Mouse (Mus musculus): Measurements from ENCODE around the gene Actc1. TPM values are rescaled to one million over a fixed set of nuclear protein-coding genes. Genes with fewer than 3 reads are reported as not detected.

The Actc1 gene
- polyA plus RNA-seq (2014; fragmentation: Nextera tagmentation; extraction: Ambion mirVana), result 23.0 and 48.0 TPM in 2 replicates

- Histone ChIP-seq H3K4me1 (replicated peaks; ENCODE audit: control insufficient read depth, insufficient read depth, low read length) (no peaks in the 10 kb centered on the region), H3K4me2 (replicated peaks; ENCODE audit: low read depth, low read length) (no peak within 1 kb of the TSS; the same call in 1 of the 2 replicates), H3K27ac (ENCODE audit: low read depth, low read length) (no peak within 1 kb of the TSS), H3K36me3 (ENCODE audit: control insufficient read depth, insufficient read depth, low read length) (no peaks in the 10 kb centered on the region), H3K27me3 (ENCODE audit: control insufficient read depth, insufficient read depth, low read length) (no peaks in the 10 kb centered on the region), H3K4me3 (ENCODE audit: low read depth, low read length) (no peak within 1 kb of the TSS), H3K9ac (ENCODE audit: low read depth, low read length) (no peak within 1 kb of the TSS), H3K9me3 (ENCODE audit: control insufficient read depth, low read length) (no peaks in the 10 kb centered on the region)
- 34% methylated on average over 14 of the region's 14 CpGs for WGBS
- no peak for DNase-seq (ENCODE audit: low spot score)
- ATAC-seq (ENCODE audit: low FRiP score), result peak; percentile 43; the same call in 1 of the 2 replicates
Measured at GRCm38 (mm10) chr2:114052696-114053598, at the start of gene Actc1. TSS of gene Actc1 (minus strand) at chr2:114053548.

GRCm38 (mm10) chr2:114102471-114102870, 49.1 kb upstream of the Actc1 start:
- Histone ChIP-seq H3K9ac (ENCODE audit: low read depth, low read length) (no peak overlapping the region), H3K4me2 (replicated peaks; ENCODE audit: low read depth, low read length) (no peak overlapping the region), H3K4me3 (ENCODE audit: low read depth, low read length) (no peak overlapping the region), H3K9me3 (ENCODE audit: control insufficient read depth, low read length) (no peaks in the 10 kb centered on the region), H3K36me3 (ENCODE audit: control insufficient read depth, insufficient read depth, low read length) (peaks cover 4% of the 10 kb centered on the region; the same call in 1 of the 2 replicates), H3K4me1 (replicated peaks; ENCODE audit: control insufficient read depth, insufficient read depth, low read length) (no peaks in the 10 kb centered on the region), H3K27me3 (ENCODE audit: control insufficient read depth, insufficient read depth, low read length) (no peaks in the 10 kb centered on the region), H3K27ac (ENCODE audit: low read depth, low read length) (no peak overlapping the region)
- no peak for DNase-seq (ENCODE audit: low spot score)
- 94% methylated on average over 3 of the region's 3 CpGs for WGBS
- no peak for ATAC-seq (ENCODE audit: low FRiP score)

- no peak overlapping the region for H3K9ac ChIP-seq (ENCODE audit: low read depth, low read length)
- WGBS, result 92% methylated on average over 9 of the region's 9 CpGs
- no peaks in the 10 kb centered on the region for H3K9me3 ChIP-seq (ENCODE audit: control insufficient read depth, low read length)
- no peak overlapping the region for H3K27ac ChIP-seq (ENCODE audit: low read depth, low read length)
- H3K27me3 ChIP-seq (ENCODE audit: control insufficient read depth, insufficient read depth, low read length), result no peaks in the 10 kb centered on the region
- H3K4me2 ChIP-seq (replicated peaks; ENCODE audit: low read depth, low read length), result no peak overlapping the region
- peaks cover 4% of the 10 kb centered on the region; the same call in 1 of the 2 replicates for H3K36me3 ChIP-seq (ENCODE audit: control insufficient read depth, insufficient read depth, low read length)
- no peak overlapping the region for H3K4me3 ChIP-seq (ENCODE audit: low read depth, low read length)
- no peaks in the 10 kb centered on the region for H3K4me1 ChIP-seq (replicated peaks; ENCODE audit: control insufficient read depth, insufficient read depth, low read length)
- ATAC-seq (ENCODE audit: low FRiP score) (no peak), DNase-seq (ENCODE audit: low spot score) (no peak)
Measured at GRCm38 (mm10) chr2:114100834-114101233, 47.5 kb upstream of the Actc1 start.

- WGBS, result 89% methylated on average over 3 of the region's 3 CpGs
- no peaks in the 10 kb centered on the region for H3K27me3 ChIP-seq (ENCODE audit: control insufficient read depth, insufficient read depth, low read length)
- ATAC-seq (ENCODE audit: low FRiP score), result no peak
- DNase-seq (ENCODE audit: low spot score), result no peak
- no peak overlapping the region for H3K4me3 ChIP-seq (ENCODE audit: low read depth, low read length)
- H3K36me3 ChIP-seq (ENCODE audit: control insufficient read depth, insufficient read depth, low read length), result no peaks in the 10 kb centered on the region
- no peaks in the 10 kb centered on the region for H3K4me1 ChIP-seq (replicated peaks; ENCODE audit: control insufficient read depth, insufficient read depth, low read length)
- H3K9me3 ChIP-seq (ENCODE audit: control insufficient read depth, low read length), result no peaks in the 10 kb centered on the region
- H3K9ac ChIP-seq (ENCODE audit: low read depth, low read length), result no peak overlapping the region
- no peak overlapping the region for H3K27ac ChIP-seq (ENCODE audit: low read depth, low read length)
- H3K4me2 ChIP-seq (replicated peaks; ENCODE audit: low read depth, low read length), result no peak overlapping the region
Measured at GRCm38 (mm10) chr2:114099816-114100215, 46.5 kb upstream of the Actc1 start.

- Histone ChIP-seq H3K36me3 (ENCODE audit: control insufficient read depth, insufficient read depth, low read length) (no peaks in the 10 kb centered on the region), H3K9me3 (ENCODE audit: control insufficient read depth, low read length) (no peaks in the 10 kb centered on the region), H3K4me2 (replicated peaks; ENCODE audit: low read depth, low read length) (no peak overlapping the region), H3K27me3 (ENCODE audit: control insufficient read depth, insufficient read depth, low read length) (no peaks in the 10 kb centered on the region), H3K4me3 (ENCODE audit: low read depth, low read length) (no peak overlapping the region), H3K9ac (ENCODE audit: low read depth, low read length) (no peak overlapping the region), H3K27ac (ENCODE audit: low read depth, low read length) (no peak overlapping the region), H3K4me1 (replicated peaks; ENCODE audit: control insufficient read depth, insufficient read depth, low read length) (no peaks in the 10 kb centered on the region)
- DNase-seq (ENCODE audit: low spot score) (no peak), ATAC-seq (ENCODE audit: low FRiP score) (no peak)
- 97% methylated on average over 5 of the region's 5 CpGs for WGBS
Measured at GRCm38 (mm10) chr2:114099109-114099508, 45.8 kb upstream of the Actc1 start.

GRCm38 (mm10) chr2:114097627-114098026, 44.3 kb upstream of the Actc1 start:
- 95% methylated on average over 4 of the region's 4 CpGs for WGBS
- no peak for ATAC-seq (ENCODE audit: low FRiP score)

GRCm38 (mm10) chr2:114096570-114096969, 43.2 kb upstream of the Actc1 start:
- no peak overlapping the region for H3K4me2 ChIP-seq (replicated peaks; ENCODE audit: low read depth, low read length)
- ATAC-seq (ENCODE audit: low FRiP score), result no peak
- no peaks in the 10 kb centered on the region for H3K27me3 ChIP-seq (ENCODE audit: control insufficient read depth, insufficient read depth, low read length)
- no peak overlapping the region for H3K27ac ChIP-seq (ENCODE audit: low read depth, low read length)
- H3K9ac ChIP-seq (ENCODE audit: low read depth, low read length), result no peak overlapping the region
- no peaks in the 10 kb centered on the region for H3K36me3 ChIP-seq (ENCODE audit: control insufficient read depth, insufficient read depth, low read length)
- no peak for DNase-seq (ENCODE audit: low spot score)
- WGBS, result 90% methylated on average over 1 of the region's 1 CpGs
- H3K4me1 ChIP-seq (replicated peaks; ENCODE audit: control insufficient read depth, insufficient read depth, low read length), result no peaks in the 10 kb centered on the region
- H3K4me3 ChIP-seq (ENCODE audit: low read depth, low read length), result no peak overlapping the region
- no peaks in the 10 kb centered on the region for H3K9me3 ChIP-seq (ENCODE audit: control insufficient read depth, low read length)

More at GRCm38 (mm10) chr2:114097627-114098026, 44.3 kb upstream of the Actc1 start:
- H3K9ac ChIP-seq (ENCODE audit: low read depth, low read length), result no peak overlapping the region
- H3K4me1 ChIP-seq (replicated peaks; ENCODE audit: control insufficient read depth, insufficient read depth, low read length), result no peaks in the 10 kb centered on the region
- no peak overlapping the region for H3K27ac ChIP-seq (ENCODE audit: low read depth, low read length)
- H3K27me3 ChIP-seq (ENCODE audit: control insufficient read depth, insufficient read depth, low read length), result no peaks in the 10 kb centered on the region
- H3K4me3 ChIP-seq (ENCODE audit: low read depth, low read length), result no peak overlapping the region
- H3K36me3 ChIP-seq (ENCODE audit: control insufficient read depth, insufficient read depth, low read length), result no peaks in the 10 kb centered on the region
- H3K9me3 ChIP-seq (ENCODE audit: control insufficient read depth, low read length), result no peaks in the 10 kb centered on the region
- no peak for DNase-seq (ENCODE audit: low spot score)
- H3K4me2 ChIP-seq (replicated peaks; ENCODE audit: low read depth, low read length), result no peak overlapping the region

- no peak overlapping the region for H3K9ac ChIP-seq (ENCODE audit: low read depth, low read length)
- no peak overlapping the region for H3K4me3 ChIP-seq (ENCODE audit: low read depth, low read length)
- no peaks in the 10 kb centered on the region for H3K36me3 ChIP-seq (ENCODE audit: control insufficient read depth, insufficient read depth, low read length)
- ATAC-seq (ENCODE audit: low FRiP score) (no peak), DNase-seq (ENCODE audit: low spot score) (no peak)
- H3K27me3 ChIP-seq (ENCODE audit: control insufficient read depth, insufficient read depth, low read length), result no peaks in the 10 kb centered on the region
- H3K9me3 ChIP-seq (ENCODE audit: control insufficient read depth, low read length), result no peaks in the 10 kb centered on the region
- no peak overlapping the region for H3K4me2 ChIP-seq (replicated peaks; ENCODE audit: low read depth, low read length)
- 92% methylated on average over 5 of the region's 5 CpGs for whole genome bisulfite sequencing
- H3K4me1 ChIP-seq (replicated peaks; ENCODE audit: control insufficient read depth, insufficient read depth, low read length), result no peaks in the 10 kb centered on the region
- no peak overlapping the region for H3K27ac ChIP-seq (ENCODE audit: low read depth, low read length)
Measured at GRCm38 (mm10) chr2:114095348-114095747, 42.0 kb upstream of the Actc1 start.

- no peak for ATAC-seq (ENCODE audit: low FRiP score)
Measured at GRCm38 (mm10) chr2:114094696-114095095, 41.3 kb upstream of the Actc1 start.

More at GRCm38 (mm10) chr2:114094696-114095095, 41.3 kb upstream of the Actc1 start:
- Histone ChIP-seq H3K27me3 (ENCODE audit: control insufficient read depth, insufficient read depth, low read length) (no peaks in the 10 kb centered on the region), H3K9me3 (ENCODE audit: control insufficient read depth, low read length) (no peaks in the 10 kb centered on the region), H3K4me2 (replicated peaks; ENCODE audit: low read depth, low read length) (no peak overlapping the region), H3K9ac (ENCODE audit: low read depth, low read length) (no peak overlapping the region), H3K4me3 (ENCODE audit: low read depth, low read length) (no peak overlapping the region), H3K27ac (ENCODE audit: low read depth, low read length) (no peak overlapping the region), H3K36me3 (ENCODE audit: control insufficient read depth, insufficient read depth, low read length) (no peaks in the 10 kb centered on the region), H3K4me1 (replicated peaks; ENCODE audit: control insufficient read depth, insufficient read depth, low read length) (no peaks in the 10 kb centered on the region)
- WGBS, result 80% methylated on average over 1 of the region's 1 CpGs
- DNase-seq (ENCODE audit: low spot score), result no peak

All from hindbrain, embryonic 11.5 days (tissue).